Mouse (Mus musculus) heart, embryonic 16.5 days (tissue): ENCODE measurements at regions not wholly inside any gene's neighbourhood (a gene's known extent, or its start where the extent isn't known, plus 50 kb on each side); places are given as distances from the start of the nearest gene placed in this dataset.
"Not testable (repeated sequence)": the region's sequence is repeated elsewhere in the genome, so short reads cannot be mapped to it uniquely, and the experiment has no call there.

ENCODE experiments used
- ATAC-seq: fragments of 200-750 bp; cut with Nextera tagmentation; replicated peaks from 2 replicates; pipeline ENCODE4 v1.8.0; 2017; ENCODE audit warnings: moderate number of reproducible peaks; ENCODE audit not compliant: insufficient read depth, low FRiP score; ENCODE audit errors: extremely low read depth
- H3K27ac ChIP-seq: fragments of 300-500 bp; sonication (generic); 2 replicates; pipeline ENCODE4 v1.5.1; 2014; ENCODE audit warnings: mild to moderate bottlenecking, low read length, control low read depth, moderate library complexity
- H3K27me3 ChIP-seq: fragments of 300-500 bp; sonication (generic); 2 replicates; pipeline ENCODE4 v1.6.1; 2014; ENCODE audit warnings: low read length, mixed read lengths; ENCODE audit not compliant: control insufficient read depth, insufficient read depth
- H3K36me3 ChIP-seq: fragments of 300-500 bp; sonication (generic); 2 replicates; pipeline ENCODE4 v1.6.1; 2014; ENCODE audit not compliant: control insufficient read depth, insufficient read depth
- H3K4me1 ChIP-seq: fragments of 300-500 bp; sonication (generic); 2 replicates; pipeline ENCODE4 v1.6.1; 2014; ENCODE audit warnings: low read length, mixed read lengths; ENCODE audit not compliant: control insufficient read depth, insufficient read depth
- H3K4me2 ChIP-seq: fragments of 300-500 bp; sonication (generic); 2 replicates; pipeline ENCODE4 v1.6.1; 2014; ENCODE audit warnings: low read depth, mild to moderate bottlenecking, control low read depth, low read length
- H3K4me3 ChIP-seq: fragments of 300-500 bp; sonication (generic); 2 replicates; pipeline ENCODE4 v1.5.1; 2014; ENCODE audit warnings: mild to moderate bottlenecking, control low read depth, low read length
- H3K9ac ChIP-seq: fragments of 300-500 bp; sonication (generic); 2 replicates; pipeline ENCODE4 v1.6.1; 2014; ENCODE audit warnings: low read length, control low read depth
- H3K9me3 ChIP-seq: fragments of 300-500 bp; sonication (generic); replicated peaks from 2 replicates; pipeline ENCODE4 v1.6.1; 2016; ENCODE audit warnings: low read length; ENCODE audit not compliant: control insufficient read depth
- WGBS: fragments of 180-500 bp; shearing (Covaris S2); extraction: QIAGEN DNeasy Blood & Tissue Kit; methylation state at CpG from one replicate; pipeline ENCODE4 v1.1.7; 2014; 5-methylcytosine and 5-hydroxymethylcytosine counted together

DNA sequence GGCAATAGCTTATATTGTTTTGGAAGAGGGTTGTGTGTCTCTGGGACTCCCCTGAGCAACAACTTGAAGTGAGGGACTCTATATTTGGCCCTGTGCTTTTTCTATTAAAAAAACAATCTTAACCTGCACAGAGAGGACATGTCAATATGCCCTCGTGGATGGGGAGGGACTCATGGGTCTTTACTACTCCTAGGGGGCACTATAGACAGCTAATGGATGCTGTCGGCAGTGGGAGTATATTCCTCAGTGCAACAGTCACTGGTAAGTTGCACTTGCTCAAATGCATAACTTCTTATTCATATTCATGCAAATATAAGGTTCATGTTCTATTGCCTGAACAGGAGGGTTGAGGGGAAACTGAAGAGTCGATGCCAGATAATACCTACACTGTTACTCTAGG, 135.9 kb upstream of the Tet2 start:
- Histone ChIP-seq H3K4me3 (no peak overlapping the region), H3K4me1 (peaks cover 3% of the 10 kb centered on the region; the same call in 1 of the 2 replicates), H3K27ac (no peak overlapping the region), H3K27me3 (no peaks in the 10 kb centered on the region), H3K4me2 (no peak overlapping the region), H3K9ac (no peak overlapping the region), H3K9me3 (no peaks in the 10 kb centered on the region), H3K36me3 (no peaks in the 10 kb centered on the region)
- ATAC-seq, result no peak
- WGBS, result 69% methylated on average over 3 of the region's 3 CpGs

DNA sequence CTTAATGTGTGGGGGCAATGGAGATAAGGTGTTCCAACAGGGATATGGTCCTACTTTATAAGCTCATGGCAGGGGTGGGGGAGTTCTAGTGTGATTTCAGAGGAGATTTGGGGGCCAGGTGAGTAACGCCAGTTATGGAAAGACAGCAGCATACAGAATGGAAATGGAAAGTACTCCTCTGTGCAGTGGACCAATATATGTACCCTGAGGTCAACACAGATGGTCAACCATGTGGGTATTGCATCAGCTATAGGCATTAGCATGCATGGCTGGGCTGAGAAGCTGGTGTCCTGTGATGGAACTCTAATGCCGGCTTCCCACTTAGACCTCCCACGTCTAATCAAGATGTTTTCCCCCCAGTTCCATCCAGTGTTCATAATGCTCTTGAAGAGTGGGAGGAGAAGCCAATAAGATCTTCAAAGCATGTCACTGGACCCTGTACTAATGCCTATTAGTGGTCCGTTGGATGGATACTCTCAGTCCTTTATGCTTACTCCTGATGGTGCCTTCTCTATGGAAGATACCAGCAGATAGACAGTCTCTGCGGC, 139.3 kb upstream of the Tet2 start:
- Histone ChIP-seq H3K9ac (no peak overlapping the region), H3K36me3 (no peaks in the 10 kb centered on the region), H3K4me2 (no peak overlapping the region), H3K9me3 (no peaks in the 10 kb centered on the region), H3K27me3 (no peaks in the 10 kb centered on the region), H3K27ac (no peak overlapping the region), H3K4me3 (no peak overlapping the region), H3K4me1 (peaks cover 3% of the 10 kb centered on the region; the same call in 1 of the 2 replicates)
- WGBS, result 92% methylated on average over 5 of the region's 5 CpGs
- ATAC-seq, result no peak

DNA sequence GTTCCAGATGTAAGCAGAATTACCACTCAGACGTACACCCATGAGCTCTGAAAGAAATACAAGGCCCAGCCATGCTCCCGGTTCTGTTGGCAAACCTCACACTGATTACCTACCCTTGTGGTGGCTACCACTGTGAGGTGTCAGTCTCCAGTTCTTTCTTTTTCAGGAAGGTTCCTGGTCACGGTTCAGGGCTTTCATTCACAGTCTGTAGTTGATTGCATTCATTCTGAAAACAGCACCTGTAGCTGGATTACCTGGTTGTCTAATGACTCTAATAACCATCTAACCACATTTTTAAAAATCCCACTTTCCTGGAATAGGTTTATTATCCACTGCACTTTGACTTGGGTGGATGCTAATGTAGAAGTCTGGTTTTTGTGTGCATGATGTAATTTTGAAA, 139.8 kb upstream of the Tet2 start:
- peaks cover 3% of the 10 kb centered on the region; the same call in 1 of the 2 replicates for H3K4me1 ChIP-seq
- no peaks in the 10 kb centered on the region for H3K27me3 ChIP-seq
- H3K9ac ChIP-seq, result no peak overlapping the region
- H3K9me3 ChIP-seq, result no peaks in the 10 kb centered on the region
- no peaks in the 10 kb centered on the region for H3K36me3 ChIP-seq
- no peak for ATAC-seq
- WGBS, result 88% methylated on average over 3 of the region's 3 CpGs
- H3K4me3 ChIP-seq, result no peak overlapping the region
- H3K27ac ChIP-seq, result no peak overlapping the region
- no peak overlapping the region for H3K4me2 ChIP-seq

GRCm38 (mm10) chr3:133685393-133685792, 140.5 kb upstream of the Tet2 start:
- Histone ChIP-seq H3K4me3 (no peak overlapping the region), H3K4me2 (no peak overlapping the region), H3K36me3 (no peaks in the 10 kb centered on the region), H3K27me3 (no peaks in the 10 kb centered on the region), H3K9ac (no peak overlapping the region), H3K4me1 (peaks cover 3% of the 10 kb centered on the region; the same call in 1 of the 2 replicates), H3K27ac (no peak overlapping the region), H3K9me3 (no peaks in the 10 kb centered on the region)
- 21% methylated on average over 3 of the region's 3 CpGs for WGBS
- ATAC-seq, result no peak

GRCm38 (mm10) chr3:133694057-133694456, 149.1 kb upstream of the Tet2 start:
- H3K27me3 ChIP-seq, result no peaks in the 10 kb centered on the region
- H3K9ac ChIP-seq, result no peak overlapping the region
- no peak overlapping the region for H3K27ac ChIP-seq
- no peak overlapping the region for H3K4me2 ChIP-seq
- no peak for ATAC-seq
- WGBS, result 32% methylated on average over 4 of the region's 4 CpGs
- H3K36me3 ChIP-seq, result no peaks in the 10 kb centered on the region
- H3K4me1 ChIP-seq, result no peaks in the 10 kb centered on the region
- H3K4me3 ChIP-seq, result no peak overlapping the region
- H3K9me3 ChIP-seq, result no peaks in the 10 kb centered on the region

DNA sequence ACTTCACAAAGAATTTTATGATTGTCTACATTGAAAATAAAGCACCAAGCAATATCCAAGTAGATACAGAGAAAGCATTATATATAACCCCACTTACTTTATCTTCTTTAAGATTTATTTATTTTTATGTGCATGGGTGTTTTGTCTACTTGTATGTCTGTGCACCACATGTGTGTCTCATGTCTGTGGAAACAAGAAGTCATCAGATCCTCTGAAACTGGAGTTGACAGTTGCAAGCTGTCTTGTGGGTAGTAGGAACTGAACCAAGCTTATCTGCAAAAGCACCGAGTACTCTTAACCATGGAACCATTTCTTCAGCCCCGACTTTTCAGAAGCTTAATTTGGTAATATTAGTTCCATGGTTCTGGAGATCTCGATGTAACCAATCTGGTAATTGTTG, 151.2 kb upstream of the Tet2 start:
- ATAC-seq, result no peak
- Histone ChIP-seq H3K27me3 (no peaks in the 10 kb centered on the region), H3K36me3 (no peaks in the 10 kb centered on the region), H3K9me3 (no peaks in the 10 kb centered on the region), H3K4me2 (no peak overlapping the region), H3K9ac (no peak overlapping the region), H3K27ac (no peak overlapping the region), H3K4me3 (no peak overlapping the region), H3K4me1 (no peaks in the 10 kb centered on the region)
- WGBS, result 76% methylated on average over 3 of the region's 3 CpGs

- not testable (repeated sequence) for ATAC-seq, H3K9me3 ChIP-seq, H3K4me2 ChIP-seq, H3K36me3 ChIP-seq, H3K4me1 ChIP-seq, H3K27ac ChIP-seq, H3K9ac ChIP-seq, H3K4me3 ChIP-seq, H3K27me3 ChIP-seq
Observed at GRCm38 (mm10) chr3:133704849-133705248, 159.9 kb upstream of the Tet2 start.

DNA sequence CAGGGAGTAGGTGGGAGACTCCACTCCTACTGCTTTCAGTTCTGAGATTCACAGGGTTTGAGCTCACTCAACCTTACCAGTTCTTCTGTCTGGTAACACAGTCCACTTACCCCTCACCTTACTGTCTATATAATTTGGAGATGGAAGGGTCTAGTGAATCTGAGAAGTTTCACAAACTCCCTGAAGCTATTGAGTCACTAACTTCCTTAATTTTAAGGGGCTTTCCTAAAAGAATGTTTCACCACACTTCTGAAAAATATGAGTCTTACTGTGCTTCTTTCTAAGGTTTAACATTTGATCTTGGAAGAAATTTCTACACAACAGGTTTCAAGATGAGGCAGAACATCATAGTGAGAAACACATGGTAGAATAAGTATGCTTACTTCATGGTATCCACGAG, 166.6 kb upstream of the Tet2 start:
- H3K27me3 ChIP-seq, result no peaks in the 10 kb centered on the region
- no peaks in the 10 kb centered on the region for H3K4me1 ChIP-seq
- H3K9ac ChIP-seq, result no peak overlapping the region
- no peak overlapping the region for H3K4me3 ChIP-seq
- no peaks in the 10 kb centered on the region for H3K36me3 ChIP-seq
- H3K27ac ChIP-seq, result no peak overlapping the region
- no peaks in the 10 kb centered on the region for H3K9me3 ChIP-seq
- ATAC-seq, result no peak
- no peak overlapping the region for H3K4me2 ChIP-seq
- 47% methylated on average over 1 of the region's 1 CpGs for WGBS

- H3K4me1 ChIP-seq, result no peaks in the 10 kb centered on the region
- no peak overlapping the region for H3K4me3 ChIP-seq
- WGBS, result 79% methylated on average over 3 of the region's 3 CpGs
- no peak overlapping the region for H3K27ac ChIP-seq
- H3K9ac ChIP-seq, result no peak overlapping the region
- no peak for ATAC-seq
- no peaks in the 10 kb centered on the region for H3K27me3 ChIP-seq
- no peak overlapping the region for H3K4me2 ChIP-seq
- no peaks in the 10 kb centered on the region for H3K9me3 ChIP-seq
- no peaks in the 10 kb centered on the region for H3K36me3 ChIP-seq
Observed at GRCm38 (mm10) chr3:133722550-133723290, 177.8 kb upstream of the Tet2 start.
